Mouse (Mus musculus) limb, embryonic 14.5 days (tissue): Measurements from ENCODE around the gene Galnt9. TPM values are rescaled to one million over a fixed set of nuclear protein-coding genes. Genes with fewer than 3 reads are reported as not detected.

Experiments
- ATAC-seq: fragments of 200-750 bp; cut with Nextera tagmentation; 2 replicates; pipeline ENCODE4 v1.8.0; 2017; ENCODE audit warnings: low read depth, moderate number of reproducible peaks, moderate TSS enrichment; ENCODE audit not compliant: low FRiP score
- DNase-seq: peaks from one replicate; pipeline ENCODE4 v3.0.0-alpha.2; 2015; ENCODE audit warnings: low spot score
- H3K27ac ChIP-seq: fragments of 300-500 bp; sonication (generic); replicated peaks from 2 replicates; pipeline ENCODE4 v1.5.1; 2014; ENCODE audit warnings: low read depth, mild to moderate bottlenecking, low read length, moderate library complexity, mixed read lengths
- H3K27me3 ChIP-seq: fragments of 300-500 bp; sonication (generic); 2 replicates; pipeline ENCODE4 v1.6.1; 2014; ENCODE audit warnings: low read length, mixed read lengths; ENCODE audit not compliant: control insufficient read depth, insufficient read depth
- H3K36me3 ChIP-seq: fragments of 300-500 bp; sonication (generic); 2 replicates; pipeline ENCODE4 v1.6.1; 2014; ENCODE audit warnings: mild to moderate bottlenecking, low read length, moderate library complexity, mixed read lengths; ENCODE audit not compliant: control insufficient read depth, insufficient read depth
- H3K4me1 ChIP-seq: fragments of 300-500 bp; sonication (generic); 2 replicates; pipeline ENCODE4 v1.6.1; 2014; ENCODE audit warnings: antibody characterized with exemption, low read length, mixed read lengths; ENCODE audit not compliant: control insufficient read depth, insufficient read depth
- H3K4me2 ChIP-seq: fragments of 300-500 bp; sonication (generic); replicated peaks from 2 replicates; pipeline ENCODE4 v1.6.1; 2014; ENCODE audit warnings: low read depth, mild to moderate bottlenecking, low read length, moderate library complexity; ENCODE audit not compliant: severe bottlenecking
- H3K4me3 ChIP-seq: fragments of 300-500 bp; sonication (generic); replicated peaks from 2 replicates; pipeline ENCODE4 v1.5.1; 2014; ENCODE audit warnings: low read length
- H3K9ac ChIP-seq: fragments of 300-500 bp; sonication (generic); 2 replicates; pipeline ENCODE4 v1.6.1; 2014; ENCODE audit warnings: mild to moderate bottlenecking, low read depth, low read length, moderate library complexity; ENCODE audit not compliant: severe bottlenecking
- H3K9me3 ChIP-seq: fragments of 300-500 bp; sonication (generic); 2 replicates; pipeline ENCODE4 v1.6.1; 2016; ENCODE audit warnings: low read length; ENCODE audit not compliant: control insufficient read depth
- POLR2A ChIP-seq: fragments of 200-500 bp; IDR thresholded peaks from 2 replicates; pipeline ENCODE4 v1.8.0; 2012; ENCODE audit warnings: inconsistent platforms, mild to moderate bottlenecking, moderate library complexity, borderline replicate concordance; ENCODE audit not compliant: insufficient read depth, insufficient read length; ENCODE audit errors: extremely low read depth
- WGBS: fragments of 180-500 bp; shearing (Covaris S2); extraction: QIAGEN DNeasy Blood & Tissue Kit; methylation state at CpG from one replicate; pipeline ENCODE4 v1.1.7; 2014; 5-methylcytosine and 5-hydroxymethylcytosine counted together
- polyA plus RNA-seq, 2 experiments: library from polyadenylated mRNA; depleted of rRNA in 1 of 2; stranded (reverse) in 1 of 2; unstranded in 1 of 2; fragments of >200 nt; fragmentation: Nextera tagmentation in 1 of 2; extraction: Ambion mirVana in 1 of 2; gene quantifications; 2 replicates each; pipeline versions ENCODE4 v1.2.1 to v1.2.3; 2012 to 2014

The Galnt9 gene
- polyA plus RNA-seq, 2 experiments, result 1.7 to 2.0 TPM

DNA sequence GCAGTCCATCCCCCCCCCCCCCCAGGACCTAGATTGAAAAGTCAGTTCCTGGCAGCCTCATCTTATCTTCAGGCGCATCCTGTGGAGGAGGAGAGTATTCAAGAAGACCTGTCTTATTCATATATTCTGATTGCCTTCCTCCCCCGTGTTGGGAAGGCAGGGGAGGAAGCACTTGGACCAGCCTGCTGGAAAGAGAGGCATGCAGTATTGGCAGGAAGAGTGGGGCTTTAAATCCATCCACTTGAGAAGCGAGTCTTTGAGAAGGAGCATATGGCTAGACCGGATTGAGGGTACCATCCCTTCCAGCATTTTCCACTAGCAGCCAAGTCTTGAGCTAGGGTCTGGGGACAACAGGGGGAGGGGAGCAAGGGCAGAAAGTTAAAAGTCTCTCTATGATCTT is 20.9 kb upstream of the Galnt9 start:
- DNase-seq (no peak), ATAC-seq (no peak)
- Histone ChIP-seq H3K9ac (no peak overlapping the region), H3K4me3 (no peak overlapping the region), H3K36me3 (no peaks in the 10 kb centered on the region), H3K4me2 (no peak overlapping the region), H3K4me1 (no peaks in the 10 kb centered on the region), H3K27me3 (no peaks in the 10 kb centered on the region), H3K27ac (no peak overlapping the region), H3K9me3 (no peaks in the 10 kb centered on the region)
- 81% methylated on average over 4 of the region's 4 CpGs for WGBS
- no peak for TF ChIP-seq POLR2A

- H3K4me2 ChIP-seq, result no peak overlapping the region
- no peak overlapping the region for H3K27ac ChIP-seq
- H3K9me3 ChIP-seq, result no peaks in the 10 kb centered on the region
- H3K9ac ChIP-seq, result no peak overlapping the region
- H3K27me3 ChIP-seq, result no peaks in the 10 kb centered on the region
- H3K4me1 ChIP-seq, result no peaks in the 10 kb centered on the region
- H3K36me3 ChIP-seq, result no peaks in the 10 kb centered on the region
- DNase-seq (no peak), ATAC-seq (no peak)
- no peak for TF ChIP-seq POLR2A
- 70% methylated on average over 6 of the region's 6 CpGs for WGBS
- H3K4me3 ChIP-seq, result no peak overlapping the region
Measured at GRCm38 (mm10) chr5:110525701-110526100, 18.5 kb upstream of the Galnt9 start.

DNA sequence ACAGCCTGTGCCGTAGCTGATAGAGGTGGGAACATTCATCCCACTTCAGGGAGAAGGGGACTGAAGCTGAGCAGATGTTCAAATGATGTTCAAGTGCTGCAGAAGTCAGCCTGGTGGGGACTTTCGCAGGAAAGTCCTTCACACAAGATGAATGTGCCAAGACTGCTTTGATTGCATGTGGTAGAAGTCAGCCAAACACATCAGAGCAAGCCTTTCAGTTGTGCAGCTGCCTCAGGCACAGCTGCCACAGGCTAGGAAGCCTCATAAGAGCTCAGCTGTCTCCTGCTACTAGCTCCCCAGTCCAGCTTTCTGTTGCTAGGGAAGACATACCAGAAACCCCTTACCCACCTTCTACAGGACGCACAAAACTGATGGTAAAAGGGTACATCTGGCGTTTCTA is 17.6 kb upstream of the Galnt9 start:
- no peak overlapping the region for H3K4me3 ChIP-seq
- H3K4me1 ChIP-seq, result no peaks in the 10 kb centered on the region
- H3K4me2 ChIP-seq, result no peak overlapping the region
- H3K27me3 ChIP-seq, result no peaks in the 10 kb centered on the region
- H3K36me3 ChIP-seq, result no peaks in the 10 kb centered on the region
- DNase-seq (no peak), ATAC-seq (no peak)
- H3K9ac ChIP-seq, result no peak overlapping the region
- 71% methylated on average over 4 of the region's 4 CpGs for WGBS
- H3K27ac ChIP-seq, result no peak overlapping the region
- TF ChIP-seq POLR2A, result no peak
- H3K9me3 ChIP-seq, result no peaks in the 10 kb centered on the region

DNA sequence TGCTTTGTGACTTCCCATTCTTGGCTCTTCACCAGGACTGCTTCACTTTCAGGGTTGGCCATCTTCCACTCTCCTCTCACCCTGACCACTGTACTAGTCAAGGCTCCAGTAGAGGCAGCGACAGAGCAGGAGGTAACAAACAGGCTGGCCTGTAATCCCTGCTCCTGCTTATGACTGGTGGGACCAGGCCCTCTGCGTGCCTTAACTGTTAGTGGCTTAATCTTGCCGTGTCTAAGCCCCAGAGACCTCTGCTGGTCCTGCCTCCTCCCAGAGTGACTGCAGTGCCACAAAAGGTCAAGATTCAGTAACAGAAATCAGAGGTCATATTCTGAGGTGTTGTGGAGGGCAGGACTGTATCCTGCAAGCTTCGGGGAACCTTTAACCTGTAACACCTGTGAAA is 13.1 kb upstream of the Galnt9 start:
- WGBS, result 55% methylated on average over 4 of the region's 4 CpGs
- Histone ChIP-seq H3K4me1 (no peaks in the 10 kb centered on the region), H3K4me2 (no peak overlapping the region), H3K27me3 (no peaks in the 10 kb centered on the region), H3K27ac (no peak overlapping the region), H3K36me3 (no peaks in the 10 kb centered on the region), H3K9me3 (no peaks in the 10 kb centered on the region), H3K9ac (no peak overlapping the region), H3K4me3 (no peak overlapping the region)
- DNase-seq, result no peak
- no peak for TF ChIP-seq POLR2A
- no peak for ATAC-seq

DNA sequence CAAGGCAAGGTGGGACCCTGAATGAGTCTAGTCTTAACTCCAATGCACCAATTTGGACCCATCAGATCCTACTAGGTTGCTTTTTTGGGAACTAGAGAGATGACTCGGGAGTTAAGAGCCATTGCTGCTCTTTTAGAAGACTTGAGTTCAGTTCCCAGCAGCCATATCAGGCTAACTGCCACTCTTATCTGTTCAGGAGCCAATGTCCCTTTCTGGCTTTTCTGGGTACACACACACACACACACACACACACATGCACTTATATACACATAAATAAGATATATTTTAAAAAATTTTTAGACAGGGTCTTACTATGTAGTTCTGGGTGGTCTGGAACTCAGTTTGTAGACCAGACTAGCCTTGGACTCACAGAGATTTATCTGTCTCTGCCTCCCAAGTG is 9.8 kb upstream of the Galnt9 start:
- no peaks in the 10 kb centered on the region for H3K4me1 ChIP-seq
- H3K4me2 ChIP-seq, result no peak overlapping the region
- ATAC-seq, result no peak
- H3K9me3 ChIP-seq, result no peaks in the 10 kb centered on the region
- no peaks in the 10 kb centered on the region for H3K27me3 ChIP-seq
- H3K27ac ChIP-seq, result no peak overlapping the region
- H3K36me3 ChIP-seq, result no peaks in the 10 kb centered on the region
- WGBS, result 80% methylated on average over 1 of the region's 1 CpGs
- TF ChIP-seq POLR2A, result no peak
- no peak overlapping the region for H3K9ac ChIP-seq
- H3K4me3 ChIP-seq, result no peak overlapping the region
- no peak for DNase-seq

GRCm38 (mm10) chr5:110535964-110536363 is 8.2 kb upstream of the Galnt9 start:
- H3K4me3 ChIP-seq, result no peak overlapping the region
- TF ChIP-seq POLR2A, result no peak
- H3K4me2 ChIP-seq, result no peak overlapping the region
- 83% methylated on average over 8 of the region's 8 CpGs for WGBS
- H3K27ac ChIP-seq, result no peak overlapping the region
- no peaks in the 10 kb centered on the region for H3K27me3 ChIP-seq
- no peaks in the 10 kb centered on the region for H3K4me1 ChIP-seq
- ATAC-seq, result no peak
- no peaks in the 10 kb centered on the region for H3K9me3 ChIP-seq
- H3K9ac ChIP-seq, result no peak overlapping the region
- DNase-seq, result no peak
- H3K36me3 ChIP-seq, result no peaks in the 10 kb centered on the region
